Mouse (Mus musculus) limb, embryonic 13.5 days (tissue): Measurements from ENCODE around the gene B3galnt1. TPM values are rescaled to one million over a fixed set of nuclear protein-coding genes. Genes with fewer than 3 reads are reported as not detected.
"Not testable (repeated sequence)": the region's sequence is repeated elsewhere in the genome, so short reads cannot be mapped to it uniquely, and the experiment has no call there.

ENCODE experiments used
- ATAC-seq: fragments of 200-750 bp; cut with Nextera tagmentation; 2 replicates; pipeline ENCODE4 v1.8.0; 2017; ENCODE audit warnings: low read depth, moderate number of reproducible peaks, moderate TSS enrichment; ENCODE audit not compliant: low FRiP score
- H3K27ac ChIP-seq: fragments of 300-500 bp; sonication (generic); 2 replicates; pipeline ENCODE4 v1.5.1; 2015; ENCODE audit warnings: inconsistent platforms, mild to moderate bottlenecking, moderate library complexity
- H3K27me3 ChIP-seq: fragments of 300-500 bp; sonication (generic); 2 replicates; pipeline ENCODE4 v1.6.1; 2015; ENCODE audit warnings: mild to moderate bottlenecking, inconsistent platforms
- H3K36me3 ChIP-seq: fragments of 300-500 bp; sonication (generic); 2 replicates; pipeline ENCODE4 v1.6.1; 2015; ENCODE audit warnings: inconsistent platforms, mild to moderate bottlenecking, moderate library complexity
- H3K4me1 ChIP-seq: fragments of 300-500 bp; sonication (generic); 2 replicates; pipeline ENCODE4 v1.6.1; 2015; ENCODE audit warnings: inconsistent platforms
- H3K4me2 ChIP-seq: fragments of 300-500 bp; sonication (generic); replicated peaks from 2 replicates; pipeline ENCODE4 v1.6.1; 2015; ENCODE audit warnings: inconsistent platforms, mild to moderate bottlenecking, moderate library complexity
- H3K4me3 ChIP-seq: fragments of 300-500 bp; sonication (generic); 2 replicates; pipeline ENCODE4 v1.5.1; 2015; ENCODE audit warnings: moderate library complexity, mild to moderate bottlenecking, inconsistent platforms
- H3K9ac ChIP-seq: fragments of 300-500 bp; sonication (generic); 2 replicates; pipeline ENCODE4 v1.6.1; 2015; ENCODE audit warnings: mild to moderate bottlenecking, inconsistent platforms
- H3K9me3 ChIP-seq: fragments of 300-500 bp; sonication (generic); 2 replicates; pipeline ENCODE4 v1.6.1; 2016; ENCODE audit warnings: inconsistent platforms
- WGBS: fragments of 180-500 bp; shearing (Covaris S2); methylation state at CpG from one replicate; pipeline ENCODE4 v1.1.7; 2015; 5-methylcytosine and 5-hydroxymethylcytosine counted together
- polyA plus RNA-seq: library from polyadenylated mRNA; unstranded; fragments of >200 nt; fragmentation: Nextera tagmentation; extraction: Ambion mirVana; gene quantifications from 2 replicates; pipeline ENCODE4 v1.2.1, GENCODE M21; 2015

Gene B3galnt1
- polyA plus RNA-seq, 1 experiment from 2014 or later, result 51.5 TPM

GRCm38 (mm10) chr3:69597211-69597610 lies 1.5 kb downstream of the B3galnt1 start:
- no peak overlapping the region for H3K27ac ChIP-seq
- peak overlapping the region; percentile 90 for H3K9ac ChIP-seq
- no peak for ATAC-seq
- 94% methylated on average over 6 of the region's 6 CpGs for WGBS
- peak overlapping the region; percentile 85 for H3K4me2 ChIP-seq
- H3K4me3 ChIP-seq, result peak overlapping the region; percentile 74
- no peaks in the 10 kb centered on the region for H3K9me3 ChIP-seq
- H3K36me3 ChIP-seq, result 0 out of 2 replicates have a peak, but pooled peaks cover 3% of the 10 kb centered on the region
- 0 out of 2 replicates have a peak, but pooled peaks cover 3% of the 10 kb centered on the region for H3K27me3 ChIP-seq
- H3K4me1 ChIP-seq, result peaks cover 14% of the 10 kb centered on the region

GRCm38 (mm10) chr3:69596116-69596515 lies 2.6 kb downstream of the B3galnt1 start:
- Histone ChIP-seq H3K4me3 (no peak overlapping the region), H3K27me3 (no peaks in the 10 kb centered on the region), H3K4me1 (peaks cover 14% of the 10 kb centered on the region), H3K27ac (no peak overlapping the region), H3K36me3 (0 out of 2 replicates have a peak, but pooled peaks cover 3% of the 10 kb centered on the region), H3K9me3 (no peaks in the 10 kb centered on the region), H3K4me2 (no peak overlapping the region), H3K9ac (no peak overlapping the region)
- ATAC-seq, result no peak
- WGBS, result 89% methylated on average over 3 of the region's 3 CpGs

GRCm38 (mm10) chr3:69594071-69594470 lies 4.7 kb downstream of the B3galnt1 start:
- H3K4me1 ChIP-seq, result peaks cover 11% of the 10 kb centered on the region
- no peak overlapping the region for H3K4me3 ChIP-seq
- H3K9ac ChIP-seq, result no peak overlapping the region
- H3K27me3 ChIP-seq, result no peaks in the 10 kb centered on the region
- ATAC-seq, result no peak
- no peak overlapping the region for H3K4me2 ChIP-seq
- 0 out of 2 replicates have a peak, but pooled peaks cover 4% of the 10 kb centered on the region for H3K9me3 ChIP-seq
- H3K36me3 ChIP-seq, result peaks cover 3% of the 10 kb centered on the region; the same call in 1 of the 2 replicates
- 65% methylated on average over 9 of the region's 9 CpGs for WGBS
- H3K27ac ChIP-seq, result no peak overlapping the region

GRCm38 (mm10) chr3:69593426-69593825 lies 5.3 kb downstream of the B3galnt1 start:
- Histone ChIP-seq H3K4me1 (peaks cover 13% of the 10 kb centered on the region), H3K4me2 (no peak overlapping the region), H3K36me3 (peaks cover 3% of the 10 kb centered on the region; the same call in 1 of the 2 replicates), H3K27ac (no peak overlapping the region), H3K9ac (no peak overlapping the region), H3K4me3 (no peak overlapping the region), H3K27me3 (no peaks in the 10 kb centered on the region), H3K9me3 (0 out of 2 replicates have a peak, but pooled peaks cover 4% of the 10 kb centered on the region)
- ATAC-seq, result no peak
- 91% methylated on average over 8 of the region's 8 CpGs for WGBS

- no peaks in the 10 kb centered on the region for H3K27me3 ChIP-seq
- no peak for ATAC-seq
- H3K4me3 ChIP-seq, result no peak overlapping the region
- H3K27ac ChIP-seq, result no peak overlapping the region
- H3K36me3 ChIP-seq, result peaks cover 5% of the 10 kb centered on the region
- peak overlapping the region; percentile 31; the same call in 1 of the 2 replicates for H3K9ac ChIP-seq
- no peak overlapping the region for H3K4me2 ChIP-seq
- H3K9me3 ChIP-seq, result 0 out of 2 replicates have a peak, but pooled peaks cover 4% of the 10 kb centered on the region
- 41% methylated on average over 10 of the region's 10 CpGs for WGBS
- peaks cover 13% of the 10 kb centered on the region for H3K4me1 ChIP-seq
These were observed 10.5 kb downstream of the B3galnt1 start for GRCm38 (mm10) chr3:69588101-69588760.

- Histone ChIP-seq H3K36me3 (peaks cover 19% of the 10 kb centered on the region), H3K9me3 (no peaks in the 10 kb centered on the region), H3K4me2 (no peak overlapping the region), H3K4me1 (peaks cover 13% of the 10 kb centered on the region), H3K9ac (no peak overlapping the region), H3K27me3 (no peaks in the 10 kb centered on the region), H3K4me3 (no peak overlapping the region), H3K27ac (no peak overlapping the region)
- WGBS, result 89% methylated on average over 1 of the region's 1 CpGs
- no peak for ATAC-seq
These were observed 15.0 kb downstream of the B3galnt1 start for GRCm38 (mm10) chr3:69583798-69584197.

- no peaks in the 10 kb centered on the region for H3K9me3 ChIP-seq
- ATAC-seq, result no peak
- WGBS, result 86% methylated on average over 1 of the region's 1 CpGs
- H3K27me3 ChIP-seq, result no peaks in the 10 kb centered on the region
- no peak overlapping the region for H3K4me2 ChIP-seq
- H3K36me3 ChIP-seq, result peaks cover 54% of the 10 kb centered on the region
- H3K27ac ChIP-seq, result no peak overlapping the region
- no peaks in the 10 kb centered on the region for H3K4me1 ChIP-seq
- H3K9ac ChIP-seq, result no peak overlapping the region
- H3K4me3 ChIP-seq, result no peak overlapping the region
These were observed 20.0 kb downstream of the B3galnt1 start for GRCm38 (mm10) chr3:69578791-69579190.

GRCm38 (mm10) chr3:69576715-69577114 lies 22.0 kb downstream of the B3galnt1 start:
- H3K27me3 ChIP-seq, result no peaks in the 10 kb centered on the region
- no peak overlapping the region for H3K4me3 ChIP-seq
- H3K36me3 ChIP-seq, result peaks cover 54% of the 10 kb centered on the region
- no peak for ATAC-seq
- no peaks in the 10 kb centered on the region for H3K9me3 ChIP-seq
- H3K4me2 ChIP-seq, result no peak overlapping the region
- 85% methylated on average over 3 of the region's 3 CpGs for WGBS
- H3K27ac ChIP-seq, result no peak overlapping the region
- no peak overlapping the region for H3K9ac ChIP-seq
- H3K4me1 ChIP-seq, result no peaks in the 10 kb centered on the region

- no peaks in the 10 kb centered on the region for H3K27me3 ChIP-seq
- no peak overlapping the region for H3K27ac ChIP-seq
- peaks cover 54% of the 10 kb centered on the region for H3K36me3 ChIP-seq
- H3K9ac ChIP-seq, result no peak overlapping the region
- H3K4me1 ChIP-seq, result no peaks in the 10 kb centered on the region
- ATAC-seq, result no peak
- H3K4me3 ChIP-seq, result no peak overlapping the region
- no peaks in the 10 kb centered on the region for H3K9me3 ChIP-seq
- WGBS, result 94% methylated on average over 11 of the region's 11 CpGs
- H3K4me2 ChIP-seq, result no peak overlapping the region
These were observed 23.2 kb downstream of the B3galnt1 start for GRCm38 (mm10) chr3:69575577-69575976.

GRCm38 (mm10) chr3:69572561-69572960 lies 26.2 kb downstream of the B3galnt1 start:
- no peak overlapping the region for H3K4me3 ChIP-seq
- no peak for ATAC-seq
- H3K4me1 ChIP-seq, result no peaks in the 10 kb centered on the region
- H3K4me2 ChIP-seq, result no peak overlapping the region
- 96% methylated on average over 5 of the region's 5 CpGs for WGBS
- no peak overlapping the region for H3K9ac ChIP-seq
- no peak overlapping the region for H3K27ac ChIP-seq
- H3K36me3 ChIP-seq, result peaks cover 37% of the 10 kb centered on the region
- no peaks in the 10 kb centered on the region for H3K27me3 ChIP-seq
- no peaks in the 10 kb centered on the region for H3K9me3 ChIP-seq

GRCm38 (mm10) chr3:69565586-69565985 lies 33.2 kb downstream of the B3galnt1 start:
- H3K9ac ChIP-seq, H3K4me2 ChIP-seq, H3K36me3 ChIP-seq, ATAC-seq, H3K9me3 ChIP-seq, H3K4me1 ChIP-seq, H3K4me3 ChIP-seq, H3K27me3 ChIP-seq, H3K27ac ChIP-seq: not testable (repeated sequence)
- 91% methylated on average over 1 of the region's 1 CpGs for WGBS

GRCm38 (mm10) chr3:69563406-69563805 lies 35.4 kb downstream of the B3galnt1 start:
- Histone ChIP-seq H3K27ac (no peak overlapping the region), H3K4me3 (no peak overlapping the region), H3K36me3 (no peaks in the 10 kb centered on the region), H3K9ac (no peak overlapping the region), H3K4me2 (no peak overlapping the region), H3K27me3 (no peaks in the 10 kb centered on the region), H3K9me3 (no peaks in the 10 kb centered on the region), H3K4me1 (peaks cover 7% of the 10 kb centered on the region)
- ATAC-seq, result no peak
- WGBS, result 86% methylated on average over 5 of the region's 6 CpGs

GRCm38 (mm10) chr3:69561686-69562085 lies 37.1 kb downstream of the B3galnt1 start:
- peaks cover 15% of the 10 kb centered on the region for H3K4me1 ChIP-seq
- no peaks in the 10 kb centered on the region for H3K9me3 ChIP-seq
- no peak overlapping the region for H3K9ac ChIP-seq
- H3K4me2 ChIP-seq, result no peak overlapping the region
- no peak for ATAC-seq
- H3K27ac ChIP-seq, result no peak overlapping the region
- H3K36me3 ChIP-seq, result no peaks in the 10 kb centered on the region
- H3K27me3 ChIP-seq, result no peaks in the 10 kb centered on the region
- no peak overlapping the region for H3K4me3 ChIP-seq
- 78% methylated on average over 5 of the region's 5 CpGs for WGBS
